Mouse (Mus musculus) liver, adult 2 months (tissue): ENCODE results near the gene Cnn2.

Experiments
- CTCF ChIP-seq: fragments of 200-500 bp; IDR thresholded peaks from 2 replicates; pipeline ENCODE4 v1.5.1; 2011; ENCODE audit warnings: low read depth, low read length, control low read depth
- POLR2A ChIP-seq: fragments of 200-500 bp; IDR thresholded peaks from 2 replicates; pipeline ENCODE4 v1.6.1; 2011; ENCODE audit warnings: low read length, control low read depth; ENCODE audit not compliant: insufficient read depth; ENCODE audit errors: extremely low read depth

DNA sequence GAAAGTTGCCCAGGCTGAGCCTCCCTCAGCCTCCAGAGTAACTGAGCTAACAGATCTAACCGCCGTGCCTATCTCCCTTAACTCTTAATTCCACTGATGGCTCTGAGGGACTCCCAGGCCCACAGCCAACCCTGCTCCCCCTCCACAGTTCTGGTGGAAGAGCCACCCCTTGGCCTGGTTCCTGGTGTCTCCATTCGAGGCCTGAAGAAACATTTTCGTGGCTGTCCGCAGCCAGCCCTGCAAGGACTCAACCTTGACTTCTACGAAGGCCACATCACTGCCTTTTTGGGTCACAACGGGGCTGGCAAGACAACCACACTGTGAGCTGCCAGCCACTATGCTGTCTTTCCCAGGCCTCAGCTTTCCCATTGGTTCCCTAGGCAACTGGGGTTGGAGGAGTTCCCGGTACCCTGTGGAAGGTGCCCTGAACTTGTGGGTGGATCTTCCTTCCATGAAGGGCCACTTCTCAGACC lies 15.9 kb downstream of the Cnn2 start:
- TF ChIP-seq POLR2A (no peak), CTCF (no peak)
